Mouse (Mus musculus) layer of hippocampus, adult 8-10 months (tissue): Measurements from ENCODE around the gene Ripply2. TPM values are rescaled to one million over a fixed set of nuclear protein-coding genes. Genes with fewer than 3 reads are reported as not detected.
"Not testable (repeated sequence)": the region's sequence is repeated elsewhere in the genome, so short reads cannot be mapped to it uniquely, and the experiment has no call there.

ENCODE experiments used
- DNase-seq, 2 experiments: peaks; one replicate each; pipeline ENCODE4 v3.0.0; 2022; ENCODE audit warnings: low spot score in 2 of 2
- total RNA-seq, 4 experiments: library from RNA; stranded (reverse); gene quantifications; 2 replicates each; pipeline ENCODE4 v1.2.4; 2022

The Ripply2 gene
- total RNA-seq = 10 to 100 TPM in 1 of 4 experiments, 1 to 10 TPM in 3; 6.6 to 10.8 (median 9.0) TPM

GRCm38 (mm10) chr9:87015288-87015937 is at the start of gene Ripply2:
Ripply2 (plus strand) TSS chr9:87015537.
- DNase-seq = peak; percentile 39 to 42

GRCm38 (mm10) chr9:86972471-86972870 is 42.9 kb upstream of the Ripply2 start:
- not testable (repeated sequence) for DNase-seq

DNA sequence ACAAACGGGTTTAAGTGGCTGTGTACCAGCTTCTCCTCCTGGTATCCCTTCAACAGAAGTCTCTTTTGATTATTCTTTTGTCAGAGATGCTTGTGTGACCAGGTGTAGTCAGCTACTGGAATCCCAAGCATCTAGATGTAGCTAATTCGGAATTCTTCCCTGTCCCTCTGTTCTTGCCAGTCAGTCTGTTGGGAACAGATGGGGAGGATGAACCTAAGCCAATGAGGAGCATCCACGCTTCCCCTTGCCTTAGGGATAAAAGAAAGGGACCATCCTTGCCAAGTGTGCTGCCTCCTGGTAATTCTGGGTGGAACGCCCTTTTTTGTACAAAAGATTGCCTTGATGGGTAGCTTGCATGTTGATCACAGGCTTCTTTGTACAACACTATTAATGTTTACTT is 41.8 kb upstream of the Ripply2 start:
- DNase-seq = peak; percentile 32 to 42

- DNase-seq = peak in 1 of 2 experiments; percentile 53
Measured at GRCm38 (mm10) chr9:86976896-86977295, 38.4 kb upstream of the Ripply2 start.

GRCm38 (mm10) chr9:86978257-86978907 is 37.0 kb upstream of the Ripply2 start:
- DNase-seq = no peak

DNA sequence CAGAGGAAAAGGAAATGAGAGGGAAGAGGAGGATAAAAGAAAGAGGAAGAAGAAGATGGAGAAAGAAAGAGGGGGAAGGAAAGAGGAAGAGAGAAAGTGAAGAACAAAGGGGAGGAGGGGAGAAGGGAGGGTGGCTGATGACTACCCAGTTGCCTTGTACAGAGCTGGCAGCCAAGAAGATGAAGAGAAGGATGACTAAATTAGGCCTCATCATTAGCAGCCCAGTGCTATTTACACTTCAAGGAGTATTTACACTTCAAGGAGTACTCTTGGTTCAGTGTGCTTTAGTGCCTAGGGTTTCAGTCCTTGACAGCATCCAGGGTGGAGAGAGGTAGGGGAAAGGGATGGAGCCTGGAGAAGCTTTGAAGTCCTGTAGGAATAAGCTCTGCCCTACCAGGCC is 35.3 kb upstream of the Ripply2 start:
- no peak for DNase-seq

- DNase-seq = no peak
Measured at GRCm38 (mm10) chr9:86980942-86981341, 34.4 kb upstream of the Ripply2 start.

DNA sequence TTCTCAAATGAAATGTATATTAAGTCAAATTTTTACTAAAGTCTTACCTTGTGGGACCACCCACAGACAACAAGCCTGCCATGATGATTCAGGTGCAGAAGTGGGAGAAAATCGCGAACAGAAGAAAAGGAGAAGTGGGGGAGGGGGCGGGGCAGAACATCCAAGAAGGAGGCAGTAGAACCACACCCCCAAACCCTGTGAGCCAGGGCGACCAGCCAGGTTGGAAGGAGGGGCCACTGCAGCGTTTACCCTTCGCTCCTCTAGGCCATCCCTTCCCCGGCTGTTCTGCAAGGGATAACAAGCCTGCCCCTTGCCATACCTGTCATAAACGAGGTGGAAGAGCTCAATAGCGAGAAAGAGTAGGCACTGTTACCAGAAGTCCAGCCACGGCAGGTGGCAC is 33.8 kb upstream of the Ripply2 start:
- no peak for DNase-seq

GRCm38 (mm10) chr9:86984583-86984982 is 30.8 kb upstream of the Ripply2 start:
- DNase-seq = no peak

- no peak for DNase-seq
Measured at GRCm38 (mm10) chr9:86985105-86985504, 30.2 kb upstream of the Ripply2 start.

- DNase-seq = no peak
Measured at GRCm38 (mm10) chr9:86986703-86987296, 28.5 kb upstream of the Ripply2 start.

GRCm38 (mm10) chr9:86989822-86990221 is 25.5 kb upstream of the Ripply2 start:
- no peak for DNase-seq

GRCm38 (mm10) chr9:86991758-86992157 is 23.6 kb upstream of the Ripply2 start:
- DNase-seq = no peak

- DNase-seq = no peak
Measured at GRCm38 (mm10) chr9:86997046-86997691, 18.2 kb upstream of the Ripply2 start.

- DNase-seq = peak; percentile 22 to 32
Measured at GRCm38 (mm10) chr9:86999956-87000582, 15.3 kb upstream of the Ripply2 start.

DNA sequence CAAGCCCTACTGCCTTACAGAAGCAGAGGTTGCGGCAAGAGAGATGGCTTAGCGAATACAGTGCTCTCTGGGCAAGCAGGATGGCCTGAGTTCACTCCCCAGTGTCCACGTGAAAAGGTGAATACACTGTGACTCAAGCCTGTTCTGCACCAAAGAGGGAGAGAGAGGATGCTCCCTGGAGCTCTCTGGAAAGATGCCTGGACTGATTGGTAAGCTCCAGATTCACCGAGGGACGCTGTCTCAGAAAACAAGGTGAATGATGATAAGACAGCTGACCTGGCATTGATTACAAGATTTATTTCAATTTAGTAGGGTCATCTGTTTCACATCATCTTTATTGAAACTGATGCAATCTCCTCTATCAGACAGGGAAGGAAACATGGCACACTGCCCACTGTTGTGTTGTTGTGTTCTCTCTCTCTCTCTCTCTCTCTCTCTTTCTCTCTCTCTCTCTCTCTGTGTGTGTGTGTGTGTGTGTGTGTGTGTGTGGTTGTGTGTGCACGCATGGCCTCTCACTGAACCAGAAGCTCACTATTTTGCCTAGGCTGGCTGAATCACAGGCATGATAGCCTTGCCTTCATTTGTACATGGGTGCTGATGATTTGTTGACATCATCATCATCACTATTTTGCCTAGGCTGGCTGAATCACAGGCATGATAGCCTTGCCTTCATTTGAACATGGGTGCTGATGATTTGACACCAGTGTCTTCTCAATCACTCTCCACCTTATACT is 10.5 kb upstream of the Ripply2 start:
- DNase-seq = no peak

- DNase-seq = no peak
Measured at GRCm38 (mm10) chr9:87005435-87005779, 9.9 kb upstream of the Ripply2 start.

GRCm38 (mm10) chr9:87008507-87008906 is 6.8 kb upstream of the Ripply2 start:
- DNase-seq = no peak

DNA sequence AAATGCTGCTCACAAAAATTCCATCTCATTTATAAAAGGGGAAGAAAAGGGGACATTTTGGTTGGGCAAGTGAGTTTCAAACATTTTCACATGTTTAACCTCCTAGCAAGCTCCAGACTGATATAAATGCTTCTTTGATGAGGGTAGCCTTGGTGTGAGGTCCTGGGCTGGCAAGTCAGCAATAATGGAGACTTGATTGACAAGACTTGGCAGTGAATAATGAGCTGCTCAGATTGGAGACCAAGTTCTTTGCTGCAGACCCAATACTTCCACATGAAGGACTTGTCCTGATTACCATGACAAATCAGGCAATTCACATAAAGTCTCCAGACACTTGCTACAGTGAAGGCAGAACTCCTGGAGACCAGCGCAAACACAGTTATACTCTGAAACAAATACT is 6.4 kb upstream of the Ripply2 start:
- DNase-seq = no peak

- no peak for DNase-seq
Measured at GRCm38 (mm10) chr9:87015938-87016294, 579 bp downstream of the Ripply2 start.
